8 mouse cellular contexts compared by ENCODE assay signal in the genomic region with DNA sequence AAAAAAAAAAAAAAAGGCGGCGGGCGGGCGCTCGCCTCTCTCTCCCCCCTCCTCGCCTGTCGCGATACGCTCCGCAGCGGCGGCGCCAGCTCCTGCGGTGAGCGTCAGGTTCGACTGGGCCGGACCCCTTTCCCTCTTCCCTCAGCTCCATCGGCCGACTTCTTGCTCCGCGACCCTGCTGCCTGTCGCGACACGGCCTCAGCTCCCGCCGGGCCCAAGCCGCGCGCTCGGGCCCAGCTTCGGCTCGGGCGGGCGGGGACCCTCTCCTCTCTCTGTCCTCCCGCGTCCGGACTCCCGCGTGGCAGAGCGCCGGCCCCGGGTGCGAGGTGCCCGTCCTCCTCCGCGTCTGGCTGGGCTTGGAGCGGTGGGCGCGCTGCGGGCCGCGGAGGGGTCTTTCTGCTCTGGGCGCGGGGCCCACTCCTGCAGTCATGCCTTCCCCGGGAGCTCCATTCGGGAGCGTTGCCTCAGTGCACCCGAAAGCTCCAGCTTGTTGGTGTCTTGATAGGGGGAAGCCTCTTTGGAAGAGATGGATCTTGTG. TPM values are rescaled to one million over a fixed set of nuclear protein-coding genes. Genes with fewer than 3 reads are reported as not detected.
A peak's percentile ranks its signal among the peaks of the same experiment; 100 is the strongest.
DNase-seq lines count a peak whose midpoint lies in the region; ATAC-seq and TF ChIP-seq lines count a peak whose summit lies in the region.

No protein-coding gene starts in this region.

- TF ChIP-seq RAD21 in MEL (IDR thresholded peaks at IDR 0.05; ENCODE audit: low read depth, low read length), result no peak

- H3K4me1 ChIP-seq in kidney, adult 2 months (ENCODE audit: control insufficient read depth, insufficient read depth, low read length), result peaks cover 14% of the 10 kb centered on the region
- peaks cover 3 to 36% of the 10 kb centered on the region in 2 experiments for H3K4me1 ChIP-seq in MEL (ENCODE audit: control insufficient read depth in 1 of 2, insufficient read depth in 2 of 2, low read length in 2 of 2)
- H3K4me1 ChIP-seq in forebrain, embryonic 12.5 days, result peaks cover 39% of the 10 kb centered on the region
- H3K4me1 ChIP-seq in liver, embryonic 11.5 days (replicated peaks; ENCODE audit: control insufficient read depth, insufficient read depth, low read length), result peaks cover 29% of the 10 kb centered on the region
- H3K4me1 ChIP-seq in stomach, embryonic 15.5 days, result peaks cover 27% of the 10 kb centered on the region

- peak; percentile 5; the same call in 1 of the 2 replicates for ATAC-seq in forebrain, embryonic 12.5 days (ENCODE audit: low FRiP score)
- peak; percentile 1; the same call in 1 of the 2 replicates for ATAC-seq in liver, embryonic 11.5 days (replicated peaks; ENCODE audit: low FRiP score)
- no peak for ATAC-seq in stomach, embryonic 15.5 days (ENCODE audit: insufficient read depth, low FRiP score, low read depth)

- WGBS in kidney, adult 2 months, result 1% methylated on average over 52 of the region's 58 CpGs
- WGBS in forebrain, embryonic 12.5 days, result under 1% methylated on average over 44 of the region's 58 CpGs
- WGBS in liver, embryonic 11.5 days, result under 1% methylated on average over 53 of the region's 58 CpGs
- 0% methylated on average over 52 of the region's 58 CpGs for WGBS in stomach, embryonic 15.5 days

- peak overlapping the region; percentile 93 for H3K9ac ChIP-seq in MEL (ENCODE audit: control insufficient read depth, low read depth, low read length, poor library complexity, severe bottlenecking)
- H3K9ac ChIP-seq in forebrain, embryonic 12.5 days, result peak overlapping the region; percentile 99
- H3K9ac ChIP-seq in liver, embryonic 11.5 days (ENCODE audit: low read depth, low read length), result peak overlapping the region; percentile 99
- peak overlapping the region; percentile 100 for H3K9ac ChIP-seq in stomach, embryonic 15.5 days

- peaks cover 40% of the 10 kb centered on the region for H3K79me2 ChIP-seq in MEL (ENCODE audit: control insufficient read depth, insufficient read depth, low read length, poor library complexity)

- no peak for DNase-seq in kidney, adult 2 months
- no peak for DNase-seq in kidney, adult 11 months
- no peak for DNase-seq in MEL (ENCODE audit: low read depth, low spot score)
- no peak for DNase-seq in liver, embryonic 11.5 days (ENCODE audit: low spot score)
- no peak for DNase-seq in natural killer cell, adult 2 months (ENCODE audit: low spot score in 2 of 2)
- DNase-seq in ovary, postnatal 36 days (ENCODE audit: low spot score), result no peak

- H3K27ac ChIP-seq in kidney, adult 2 months (ENCODE audit: insufficient read depth, low read depth, low read length), result peak overlapping the region; percentile 94
- H3K27ac ChIP-seq in MEL (ENCODE audit: control insufficient read depth, low read depth, low read length), result peak overlapping the region; percentile 100
- peak overlapping the region; percentile 97 for H3K27ac ChIP-seq in forebrain, embryonic 12.5 days
- H3K27ac ChIP-seq in liver, embryonic 11.5 days (ENCODE audit: low read depth, low read length), result peak overlapping the region; percentile 98
- peak overlapping the region; percentile 99 for H3K27ac ChIP-seq in stomach, embryonic 15.5 days

- no peak for TF ChIP-seq POLR2A in kidney, adult 2 months (IDR thresholded peaks at IDR 0.05; ENCODE audit: low read depth, low read length)
- TF ChIP-seq POLR2A in MEL (IDR thresholded peaks at IDR 0.05; ENCODE audit: control insufficient read depth in 1 of 2, insufficient read depth in 1 of 2, low read depth in 1 of 2, low read length in 2 of 2, poor library complexity in 1 of 2), result peak; percentile 63 to 70; a peak in 3 of 4 replicates

- peak overlapping the region; percentile 94 for H3K4me2 ChIP-seq in forebrain, embryonic 12.5 days
- H3K4me2 ChIP-seq in liver, embryonic 11.5 days, result peak overlapping the region; percentile 90
- peak overlapping the region; percentile 72 for H3K4me2 ChIP-seq in stomach, embryonic 15.5 days

- no peaks in the 10 kb centered on the region for H3K27me3 ChIP-seq in kidney, adult 2 months (replicated peaks; ENCODE audit: control insufficient read depth, insufficient read depth, low read length)
- H3K27me3 ChIP-seq in MEL (ENCODE audit: control insufficient read depth in 1 of 2, insufficient read depth in 2 of 2, low read length in 2 of 2), result no peaks in the 10 kb centered on the region
- H3K27me3 ChIP-seq in forebrain, embryonic 12.5 days, result no peaks in the 10 kb centered on the region
- H3K27me3 ChIP-seq in liver, embryonic 11.5 days (replicated peaks; ENCODE audit: control insufficient read depth, insufficient read depth, low read length), result no peaks in the 10 kb centered on the region
- H3K27me3 ChIP-seq in stomach, embryonic 15.5 days (replicated peaks), result no peaks in the 10 kb centered on the region

- no peak for TF ChIP-seq EP300 in MEL (IDR thresholded peaks at IDR 0.05; ENCODE audit: low read depth in 1 of 2, low read length in 2 of 2)

- H3K9me3 ChIP-seq in MEL (replicated peaks; ENCODE audit: insufficient read depth, low read length), result no peaks in the 10 kb centered on the region
- no peaks in the 10 kb centered on the region for H3K9me3 ChIP-seq in forebrain, embryonic 12.5 days
- no peaks in the 10 kb centered on the region for H3K9me3 ChIP-seq in liver, embryonic 11.5 days (ENCODE audit: control insufficient read depth, low read length)
- no peaks in the 10 kb centered on the region for H3K9me3 ChIP-seq in stomach, embryonic 15.5 days

- no peaks in the 10 kb centered on the region for H3K36me3 ChIP-seq in kidney, adult 2 months (ENCODE audit: control insufficient read depth, insufficient read depth, low read length)
- peaks cover 4 to 37% of the 10 kb centered on the region in 2 experiments for H3K36me3 ChIP-seq in MEL (ENCODE audit: control insufficient read depth in 1 of 2, insufficient read depth in 2 of 2, low read length in 2 of 2)
- H3K36me3 ChIP-seq in forebrain, embryonic 12.5 days (replicated peaks), result peaks cover 31% of the 10 kb centered on the region
- H3K36me3 ChIP-seq in liver, embryonic 11.5 days (ENCODE audit: control insufficient read depth, insufficient read depth, low read length), result peaks cover 10% of the 10 kb centered on the region; the same call in 1 of the 2 replicates
- peaks cover 16% of the 10 kb centered on the region for H3K36me3 ChIP-seq in stomach, embryonic 15.5 days

- no peak for TF ChIP-seq CTCF in kidney, adult 2 months (conservative IDR thresholded peaks at IDR 0.05; ENCODE audit: insufficient read depth, insufficient read length, low read depth, low read length)
- no peak for TF ChIP-seq CTCF in MEL (IDR thresholded peaks at IDR 0.05 in 2 of 3, conservative IDR thresholded peaks at IDR 0.05 in 1 of 3; ENCODE audit: control insufficient read depth in 1 of 3, insufficient read depth in 1 of 3, low read depth in 2 of 3, low read length in 3 of 3, poor library complexity in 1 of 3, severe bottlenecking in 1 of 3)

- H3K4me3 ChIP-seq in kidney, adult 2 months (ENCODE audit: insufficient read depth, low read depth, low read length), result peak overlapping the region; percentile 99
- peak overlapping the region; percentile 79 to 89 for H3K4me3 ChIP-seq in MEL (ENCODE audit: control insufficient read depth in 1 of 2, insufficient read depth in 1 of 2, low read depth in 2 of 2, low read length in 2 of 2)
- H3K4me3 ChIP-seq in forebrain, embryonic 12.5 days (replicated peaks), result peak overlapping the region; percentile 98
- peak overlapping the region; percentile 99 for H3K4me3 ChIP-seq in liver, embryonic 11.5 days (ENCODE audit: low read depth, low read length)
- H3K4me3 ChIP-seq in stomach, embryonic 15.5 days (replicated peaks), result peak overlapping the region; percentile 98

RNA-seq across cellular contexts. Expression of a gene that starts 0.5 kb away (rescaled TPM):
- polyA plus RNA-seq in kidney, adult 2 months (2012; rRNA removed), result 41.9 and 45.0 TPM in 2 replicates
- 16.9 and 17.4 TPM in 2 replicates for total RNA-seq in MEL (2012; rRNA removed)
- polyA plus RNA-seq in MEL (2012; ENCODE audit: insufficient read depth in 1 of 2, insufficient read length in 2 of 2, low read depth in 1 of 2, low replicate concordance in 2 of 2, missing spikeins in 1 of 2), result 100 to 1,000 TPM in 1 of 2 experiments, 10 to 100 TPM in 1; 86.6 to 118 TPM
- polyA plus RNA-seq in forebrain, embryonic 12.5 days (2016; fragmentation: Nextera tagmentation; extraction: Ambion mirVana), result 62.6 and 71.7 TPM in 2 replicates
- polyA plus RNA-seq in liver, embryonic 11.5 days (2014; fragmentation: Nextera tagmentation; extraction: Ambion mirVana), result 69.6 and 76.5 TPM in 2 replicates
- polyA plus RNA-seq in stomach, embryonic 15.5 days (2015; fragmentation: Nextera tagmentation; extraction: Ambion mirVana), result 44.6 and 46.4 TPM in 2 replicates

RNA-seq across cellular contexts. Expression of a gene that starts 15.8 kb away (rescaled TPM):
- polyA plus RNA-seq in kidney, adult 2 months (2012; rRNA removed), result 21.3 and 24.1 TPM in 2 replicates
- 146 and 147 TPM in 2 replicates for total RNA-seq in MEL (2012; rRNA removed)
- polyA plus RNA-seq in MEL (2012; ENCODE audit: insufficient read depth in 1 of 2, insufficient read length in 2 of 2, low read depth in 1 of 2, low replicate concordance in 2 of 2, missing spikeins in 1 of 2), result 100 to 1,000 TPM; 187 to 334 TPM
- 140 and 149 TPM in 2 replicates for polyA plus RNA-seq in forebrain, embryonic 12.5 days (2016; fragmentation: Nextera tagmentation; extraction: Ambion mirVana)
- 136 and 137 TPM in 2 replicates for polyA plus RNA-seq in liver, embryonic 11.5 days (2014; fragmentation: Nextera tagmentation; extraction: Ambion mirVana)
- polyA plus RNA-seq in stomach, embryonic 15.5 days (2015; fragmentation: Nextera tagmentation; extraction: Ambion mirVana), result 82.5 and 90.0 TPM in 2 replicates

RNA-seq across cellular contexts. Expression of a gene that starts 15.8 kb away (rescaled TPM):
- polyA plus RNA-seq in kidney, adult 2 months (2012; rRNA removed), result 7.6 and 9.9 TPM in 2 replicates
- 35.2 and 42.4 TPM in 2 replicates for total RNA-seq in MEL (2012; rRNA removed)
- polyA plus RNA-seq in MEL (2012; ENCODE audit: insufficient read depth in 1 of 2, insufficient read length in 2 of 2, low read depth in 1 of 2, low replicate concordance in 2 of 2, missing spikeins in 1 of 2), result 10 to 100 TPM in 1 of 2 experiments, not detected in 1; 50.0 TPM
- polyA plus RNA-seq in forebrain, embryonic 12.5 days (2016; fragmentation: Nextera tagmentation; extraction: Ambion mirVana), result 32.0 and 34.4 TPM in 2 replicates
- polyA plus RNA-seq in liver, embryonic 11.5 days (2014; fragmentation: Nextera tagmentation; extraction: Ambion mirVana), result 21.5 and 24.1 TPM in 2 replicates
- polyA plus RNA-seq in stomach, embryonic 15.5 days (2015; fragmentation: Nextera tagmentation; extraction: Ambion mirVana), result 23.7 and 25.2 TPM in 2 replicates

RNA-seq across cellular contexts. Expression of a gene that starts 20.1 kb away (rescaled TPM):
- 5.5 and 6.8 TPM in 2 replicates for polyA plus RNA-seq in kidney, adult 2 months (2012; rRNA removed)
- total RNA-seq in MEL (2012; rRNA removed), result 8.3 and 11.0 TPM in 2 replicates
- 10 to 100 TPM in 1 of 2 experiments, not detected in 1; 11.3 TPM for polyA plus RNA-seq in MEL (2012; ENCODE audit: insufficient read depth in 1 of 2, insufficient read length in 2 of 2, low read depth in 1 of 2, low replicate concordance in 2 of 2, missing spikeins in 1 of 2)
- 20.4 and 21.7 TPM in 2 replicates for polyA plus RNA-seq in forebrain, embryonic 12.5 days (2016; fragmentation: Nextera tagmentation; extraction: Ambion mirVana)
- 13.4 and 13.5 TPM in 2 replicates for polyA plus RNA-seq in liver, embryonic 11.5 days (2014; fragmentation: Nextera tagmentation; extraction: Ambion mirVana)
- 17.7 and 18.3 TPM in 2 replicates for polyA plus RNA-seq in stomach, embryonic 15.5 days (2015; fragmentation: Nextera tagmentation; extraction: Ambion mirVana)

RNA-seq across cellular contexts. Expression of a gene that starts 28.4 kb away (rescaled TPM):
- 722 and 885 TPM in 2 replicates for polyA plus RNA-seq in kidney, adult 2 months (2012; rRNA removed)
- total RNA-seq in MEL (2012; rRNA removed), result 177 and 180 TPM in 2 replicates
- 100 to 1,000 TPM in 1 of 2 experiments, not detected in 1; 246 TPM for polyA plus RNA-seq in MEL (2012; ENCODE audit: insufficient read depth in 1 of 2, insufficient read length in 2 of 2, low read depth in 1 of 2, low replicate concordance in 2 of 2, missing spikeins in 1 of 2)
- polyA plus RNA-seq in forebrain, embryonic 12.5 days (2016; fragmentation: Nextera tagmentation; extraction: Ambion mirVana), result 304 and 322 TPM in 2 replicates
- polyA plus RNA-seq in liver, embryonic 11.5 days (2014; fragmentation: Nextera tagmentation; extraction: Ambion mirVana), result 375 and 405 TPM in 2 replicates
- 456 and 472 TPM in 2 replicates for polyA plus RNA-seq in stomach, embryonic 15.5 days (2015; fragmentation: Nextera tagmentation; extraction: Ambion mirVana)
